Mouse (Mus musculus): Measurements from ENCODE around the gene Lrrc10b. TPM values are rescaled to one million over a fixed set of nuclear protein-coding genes. Genes with fewer than 3 reads are reported as not detected.
A peak's percentile ranks its signal among the peaks of the same experiment; 100 is the strongest.

Lrrc10b gene
- polyA plus RNA-seq, 2 experiments: 0.06 to 0.08 TPM

DNA sequence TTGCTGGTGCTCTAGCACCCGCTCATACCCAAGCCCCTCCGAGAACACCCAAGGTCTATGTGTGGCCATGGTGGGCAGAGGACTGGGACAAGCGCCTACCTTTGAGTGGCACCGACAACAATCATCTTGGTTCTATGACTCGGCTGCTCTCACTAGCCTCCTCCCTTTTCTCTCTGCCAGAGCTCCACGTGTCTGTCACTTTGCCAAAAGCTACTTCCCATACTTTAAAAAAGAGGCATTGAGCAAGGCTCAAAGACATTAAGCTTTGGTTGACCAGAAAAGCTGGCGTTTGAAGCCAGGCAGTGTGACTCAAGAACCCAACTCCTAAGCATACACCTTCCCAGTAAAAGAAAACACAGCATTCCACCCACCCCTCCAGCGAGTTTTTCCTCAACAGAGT is 823 bp upstream of the Lrrc10b start:
- Histone ChIP-seq H3K36me3 (replicated peaks; ENCODE audit: control insufficient read depth, insufficient read depth, low read depth) (no peaks in the 10 kb centered on the region), H3K4me2 (ENCODE audit: low read depth) (no peak overlapping the region), H3K9ac (replicated peaks) (no peak overlapping the region), H3K27ac (no peak overlapping the region), H3K27me3 (ENCODE audit: control insufficient read depth, insufficient read depth, low read length) (peaks cover 60% of the 10 kb centered on the region), H3K4me3 (ENCODE audit: insufficient read depth in 1 of 2, low read depth in 2 of 2, low read length in 2 of 2) (no peak overlapping the region), H3K9me3 (ENCODE audit: control insufficient read depth, low read length) (no peaks in the 10 kb centered on the region), H3K4me1 (replicated peaks; ENCODE audit: control insufficient read depth in 2 of 2, insufficient read depth in 2 of 2, low read length in 1 of 2) (peaks cover 0 to 2% of the 10 kb centered on the region in 2 experiments; a peak in 1 of 4 replicates)
- no peak for ATAC-seq (ENCODE audit: insufficient read depth)
- WGBS (ENCODE audit: insufficient replicate concordance): 19% methylated on average over 8 of the region's 8 CpGs
- TF ChIP-seq CTCF (IDR thresholded peaks at IDR 0.05; ENCODE audit: low read depth) (no peak), EP300 (IDR thresholded peaks at IDR 0.05; ENCODE audit: low read depth) (no peak)
- DNase-seq (ENCODE audit: low read depth in 3 of 3, low spot score in 3 of 3): no peak

DNA sequence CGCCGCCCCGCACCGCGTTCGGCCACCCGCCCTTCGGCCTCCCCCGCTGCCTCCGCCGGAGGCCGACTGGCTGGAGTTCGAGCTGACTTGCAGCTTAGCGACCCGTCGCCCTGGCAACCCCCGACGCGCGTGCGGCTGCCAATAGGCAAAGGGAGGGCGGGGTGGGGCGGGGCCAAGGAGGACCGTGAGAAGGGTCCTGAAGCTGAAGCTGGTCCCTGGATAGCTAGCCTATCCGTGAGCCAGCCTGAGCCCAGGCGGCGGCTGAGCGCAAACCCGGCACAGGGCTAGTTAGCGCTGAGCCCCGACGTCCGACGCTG is 169 bp upstream of the Lrrc10b start:
- H3K9ac ChIP-seq (replicated peaks): no peak overlapping the region
- peak overlapping the region in 1 of 2 experiments; percentile 35; a peak in 2 of 4 replicates for H3K4me3 ChIP-seq (ENCODE audit: insufficient read depth in 1 of 2, low read depth in 2 of 2, low read length in 2 of 2)
- H3K4me1 ChIP-seq (replicated peaks; ENCODE audit: control insufficient read depth in 2 of 2, insufficient read depth in 2 of 2, low read length in 1 of 2): no peaks in the 10 kb centered on the region; a peak in 1 of 4 replicates
- TF ChIP-seq EP300 (IDR thresholded peaks at IDR 0.05; ENCODE audit: low read depth) (no peak), CTCF (IDR thresholded peaks at IDR 0.05; ENCODE audit: low read depth) (no peak)
- peak overlapping the region; percentile 49 for H3K4me2 ChIP-seq (ENCODE audit: low read depth)
- no peak overlapping the region for H3K27ac ChIP-seq
- H3K36me3 ChIP-seq (replicated peaks; ENCODE audit: control insufficient read depth, insufficient read depth, low read depth): no peaks in the 10 kb centered on the region
- ATAC-seq (ENCODE audit: insufficient read depth) (peak; percentile 51), DNase-seq (ENCODE audit: low read depth in 3 of 3, low spot score in 3 of 3) (no peak)
- H3K27me3 ChIP-seq (ENCODE audit: control insufficient read depth, insufficient read depth, low read length): peaks cover 59% of the 10 kb centered on the region
- 1% methylated on average over 33 of the region's 34 CpGs for WGBS (ENCODE audit: insufficient replicate concordance)
- no peaks in the 10 kb centered on the region for H3K9me3 ChIP-seq (ENCODE audit: control insufficient read depth, low read length)

DNA sequence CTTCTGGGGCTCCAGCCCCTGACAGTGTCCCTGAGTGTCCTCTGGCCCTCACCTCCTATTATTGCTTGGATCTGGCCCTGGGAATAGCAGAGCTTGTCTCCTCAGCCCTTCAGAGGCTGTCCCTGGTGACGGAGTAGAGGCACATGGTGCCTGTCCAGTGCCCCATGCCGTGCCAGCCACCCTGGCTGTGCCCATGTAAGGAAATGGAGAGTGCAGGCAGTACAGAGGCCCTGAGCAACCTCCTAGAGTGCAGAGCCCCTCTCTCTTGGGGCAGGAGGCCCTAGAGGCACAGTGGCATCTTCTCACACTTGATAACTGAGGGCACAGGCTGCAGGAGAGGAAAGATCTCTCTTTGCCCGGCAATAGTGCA is 1.9 kb downstream of the Lrrc10b start:
- Histone ChIP-seq H3K4me3 (ENCODE audit: insufficient read depth in 1 of 2, low read depth in 2 of 2, low read length in 2 of 2) (no peak overlapping the region), H3K9ac (replicated peaks) (no peak overlapping the region), H3K4me2 (ENCODE audit: low read depth) (no peak overlapping the region), H3K27ac (no peak overlapping the region), H3K36me3 (replicated peaks; ENCODE audit: control insufficient read depth, insufficient read depth, low read depth) (no peaks in the 10 kb centered on the region), H3K9me3 (ENCODE audit: control insufficient read depth, low read length) (no peaks in the 10 kb centered on the region), H3K4me1 (replicated peaks; ENCODE audit: control insufficient read depth in 2 of 2, insufficient read depth in 2 of 2, low read length in 1 of 2) (no peaks in the 10 kb centered on the region; a peak in 1 of 4 replicates), H3K27me3 (ENCODE audit: control insufficient read depth, insufficient read depth, low read length) (peaks cover 47% of the 10 kb centered on the region)
- no peak for DNase-seq (ENCODE audit: low read depth in 3 of 3, low spot score in 3 of 3)
- TF ChIP-seq EP300 (IDR thresholded peaks at IDR 0.05; ENCODE audit: low read depth) (no peak), CTCF (IDR thresholded peaks at IDR 0.05; ENCODE audit: low read depth) (no peak)
- no peak for ATAC-seq (ENCODE audit: insufficient read depth)
- 58% methylated on average over 3 of the region's 3 CpGs for WGBS (ENCODE audit: insufficient replicate concordance)

DNA sequence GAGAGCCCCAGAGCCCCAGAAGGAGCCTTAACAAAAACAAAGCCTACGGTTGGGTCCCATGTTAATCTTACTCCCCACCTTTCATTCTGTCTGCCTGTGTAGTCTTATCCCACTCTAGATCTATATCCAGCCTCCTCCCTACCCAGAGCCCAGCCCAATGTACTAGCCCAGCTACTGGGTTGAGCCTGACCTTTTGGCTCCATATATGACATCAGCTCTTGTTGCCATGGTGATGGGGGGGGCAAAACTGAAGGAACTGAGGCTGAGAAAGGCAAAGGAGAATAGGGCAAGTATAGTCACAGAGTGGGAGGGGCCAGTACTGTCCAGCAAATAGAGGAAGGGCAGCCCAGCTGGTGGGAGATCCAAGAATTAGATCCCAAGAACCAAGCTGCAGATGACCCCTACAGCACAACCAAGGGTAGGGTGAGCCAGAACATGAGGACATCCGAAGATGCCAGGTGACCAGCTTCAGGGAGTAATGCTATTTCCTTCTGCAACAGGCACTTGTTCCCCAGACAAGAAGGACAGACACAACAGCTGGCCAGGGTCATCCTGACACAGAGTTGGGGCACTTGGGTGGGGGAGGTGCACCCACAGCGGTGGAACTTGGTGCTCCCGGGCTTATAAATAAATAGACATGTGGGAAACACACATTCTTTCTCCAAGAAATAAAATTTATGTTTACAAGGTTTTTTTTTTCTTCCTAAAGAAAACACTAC is 2.4 kb downstream of the Lrrc10b start:
- 38% methylated on average over 4 of the region's 4 CpGs for WGBS (ENCODE audit: insufficient replicate concordance)
- no peak for DNase-seq (ENCODE audit: low read depth in 3 of 3, low spot score in 3 of 3)
- Histone ChIP-seq H3K27me3 (ENCODE audit: control insufficient read depth, insufficient read depth, low read length) (peaks cover 44% of the 10 kb centered on the region), H3K27ac (no peak overlapping the region), H3K4me3 (ENCODE audit: insufficient read depth in 1 of 2, low read depth in 2 of 2, low read length in 2 of 2) (no peak overlapping the region), H3K9me3 (ENCODE audit: control insufficient read depth, low read length) (no peaks in the 10 kb centered on the region), H3K9ac (replicated peaks) (no peak overlapping the region), H3K4me2 (ENCODE audit: low read depth) (no peak overlapping the region), H3K36me3 (replicated peaks; ENCODE audit: control insufficient read depth, insufficient read depth, low read depth) (no peaks in the 10 kb centered on the region), H3K4me1 (replicated peaks; ENCODE audit: control insufficient read depth in 2 of 2, insufficient read depth in 2 of 2, low read length in 1 of 2) (no peaks in the 10 kb centered on the region; a peak in 1 of 4 replicates)
- TF ChIP-seq CTCF (IDR thresholded peaks at IDR 0.05; ENCODE audit: low read depth) (no peak), EP300 (IDR thresholded peaks at IDR 0.05; ENCODE audit: low read depth) (no peak)
- no peak for ATAC-seq (ENCODE audit: insufficient read depth)

DNA sequence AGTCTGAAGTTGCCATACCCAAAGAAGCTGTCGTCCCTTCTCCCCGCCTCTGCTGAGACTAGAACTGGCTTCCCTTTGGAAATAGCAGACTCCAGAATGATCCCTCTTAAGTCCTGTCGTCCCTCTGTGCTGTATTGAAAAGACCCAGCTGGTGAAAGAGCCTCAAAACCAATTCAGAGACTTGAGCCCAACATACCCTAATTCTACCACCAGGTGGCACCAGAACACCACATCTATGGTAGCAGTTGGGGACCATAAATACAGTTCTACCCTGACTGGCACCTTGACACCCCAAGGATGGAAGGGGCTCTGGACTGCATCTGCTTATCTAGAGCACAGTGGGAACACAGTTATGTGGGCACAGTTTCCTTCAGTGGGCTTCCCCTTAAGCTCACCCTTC is 7.6 kb downstream of the Lrrc10b start:
- DNase-seq (ENCODE audit: low read depth in 3 of 3, low spot score in 3 of 3) (peak; percentile 41 to 45 (median 43)), ATAC-seq (ENCODE audit: insufficient read depth) (no peak)

More for the DNA sequence above, 7.6 kb downstream of the Lrrc10b start:
- Histone ChIP-seq H3K4me2 (ENCODE audit: low read depth) (no peak overlapping the region), H3K27me3 (ENCODE audit: control insufficient read depth, insufficient read depth, low read length) (peaks cover 3% of the 10 kb centered on the region; the same call in 1 of the 2 replicates), H3K4me3 (ENCODE audit: insufficient read depth in 1 of 2, low read depth in 2 of 2, low read length in 2 of 2) (no peak overlapping the region), H3K4me1 (replicated peaks; ENCODE audit: control insufficient read depth in 2 of 2, insufficient read depth in 2 of 2, low read length in 1 of 2) (peaks cover 3 to 5% of the 10 kb centered on the region in 2 experiments; a peak in 3 of 4 replicates), H3K9ac (replicated peaks) (no peak overlapping the region), H3K36me3 (replicated peaks; ENCODE audit: control insufficient read depth, insufficient read depth, low read depth) (no peaks in the 10 kb centered on the region), H3K27ac (no peak overlapping the region), H3K9me3 (ENCODE audit: control insufficient read depth, low read length) (no peaks in the 10 kb centered on the region; the same call in 1 of the 2 replicates)
- TF ChIP-seq CTCF (IDR thresholded peaks at IDR 0.05; ENCODE audit: low read depth) (peak; percentile 91), EP300 (IDR thresholded peaks at IDR 0.05; ENCODE audit: low read depth) (no peak)
- 6% methylated on average over 3 of the region's 3 CpGs for WGBS (ENCODE audit: insufficient replicate concordance)
